Mouse (Mus musculus) heart, adult 2 months (tissue): ENCODE measurements around the gene Tas2r138. TPM values are rescaled to one million over a fixed set of nuclear protein-coding genes. Genes with fewer than 3 reads are reported as not detected.

Source experiments
- DNase-seq, 2 experiments: peaks; one replicate each; pipeline ENCODE4 v3.0.0; 2021
- H3K27ac ChIP-seq: fragments of 200-600 bp; 2 replicates; pipeline ENCODE4 v1.8.1; 2022
- H3K27me3 ChIP-seq: fragments of 200-500 bp; 2 replicates; pipeline ENCODE4 v1.6.1; 2012; ENCODE audit warnings: mild to moderate bottlenecking, low read length, inconsistent platforms, mixed read lengths; ENCODE audit not compliant: control insufficient read depth, insufficient read depth
- H3K36me3 ChIP-seq: fragments of 200-500 bp; 2 replicates; pipeline ENCODE4 v1.6.1; 2012; ENCODE audit warnings: low read length, inconsistent platforms; ENCODE audit not compliant: control insufficient read depth, insufficient read depth
- H3K4me1 ChIP-seq: fragments of 200-500 bp; 2 replicates; pipeline ENCODE4 v1.6.1; 2011; ENCODE audit warnings: low read length; ENCODE audit not compliant: control insufficient read depth, insufficient read depth
- H3K4me3 ChIP-seq: fragments of 200-600 bp; 2 replicates; pipeline ENCODE4 v1.8.1; 2022
- H3K79me2 ChIP-seq: fragments of 200-500 bp; replicated peaks from 2 replicates; pipeline ENCODE4 v1.6.1; 2012; ENCODE audit warnings: mild to moderate bottlenecking, inconsistent platforms, low read length, moderate library complexity, mixed read lengths; ENCODE audit not compliant: control insufficient read depth, insufficient read depth
- H3K9ac ChIP-seq: fragments of 200-500 bp; 2 replicates; pipeline ENCODE4 v1.6.1; 2012; ENCODE audit warnings: low read depth, mild to moderate bottlenecking, control low read depth, inconsistent platforms, low read length, mixed read lengths
- CTCF ChIP-seq: fragments of 200-600 bp; IDR thresholded peaks from 2 replicates; pipeline ENCODE4 v1.8.1; 2022; ENCODE audit warnings: antibody characterized with exemption, mild to moderate bottlenecking, moderate library complexity
- EP300 ChIP-seq: fragments of 200-500 bp; IDR thresholded peaks from 2 replicates; pipeline ENCODE4 v1.6.1; 2011; ENCODE audit warnings: low read depth, low read length, control low read depth; ENCODE audit not compliant: insufficient read depth
- POLR2A ChIP-seq: fragments of 200-500 bp; IDR thresholded peaks from 2 replicates; pipeline ENCODE4 v1.6.1; 2011; ENCODE audit warnings: mild to moderate bottlenecking, low read depth, low read length, control low read depth; ENCODE audit not compliant: insufficient read depth
- WGBS: fragments of 180-500 bp; shearing (Covaris S2); methylation state at CpG from one replicate; pipeline ENCODE4 v1.1.7; 2018; 5-methylcytosine and 5-hydroxymethylcytosine counted together
- intact Hi-C: fragments of 180-260 bp; cut with DNase I; formaldehyde crosslinking; loops from one replicate; pipeline ENCODE4 v1.15.1; 2025
- long read RNA-seq: library from polyadenylated mRNA; stranded (forward); transcript quantifications from one replicate; pipeline ENCODE4 v2.0.0, GENCODE M21; 2021
- polyA plus RNA-seq: library from polyadenylated mRNA; depleted of rRNA; stranded (reverse); fragments of >200 nt; gene quantifications from 2 replicates; pipeline ENCODE4 v1.2.3, GENCODE M21; 2012; rRNA removed
- total RNA-seq, 2 experiments: library from RNA; stranded (reverse); gene quantifications; 2 replicates each; pipeline ENCODE4 v1.2.3; 2021

The Tas2r138 gene
- total RNA-seq (not detected), polyA plus RNA-seq (not detected in 2 replicates)
- long read RNA-seq, result 0 reads

DNA sequence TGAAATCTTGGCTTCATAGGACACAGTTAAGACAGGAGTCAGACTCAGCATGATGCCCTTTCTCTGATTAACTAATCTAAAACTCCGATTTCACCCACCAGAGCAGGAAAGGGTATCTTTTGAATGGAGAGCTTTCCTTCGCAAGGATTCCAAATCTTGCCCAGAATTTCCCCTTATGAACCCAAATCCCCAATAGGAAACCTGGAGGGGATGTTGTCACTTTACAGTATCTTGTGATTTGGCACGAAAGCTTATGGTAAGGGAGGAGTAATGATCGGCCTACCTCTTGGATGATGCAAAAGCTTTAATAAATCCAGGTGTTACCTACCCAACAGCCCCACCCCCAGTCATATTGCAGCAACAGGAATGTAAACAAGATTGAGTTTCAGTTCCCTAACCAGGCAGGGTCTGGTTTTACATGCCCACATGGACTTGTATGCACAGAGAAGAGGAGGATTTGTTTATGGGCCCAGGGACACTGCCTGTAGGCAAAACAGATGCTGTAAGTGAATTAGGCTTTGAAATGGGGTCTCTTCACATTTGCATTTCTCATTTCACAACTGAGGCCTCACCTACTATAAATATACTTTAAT lies at the start of gene Tas2r138:
Tas2r138 (minus strand) TSS at position 51 of the 593 bp plus-strand sequence.
- no peaks in the 10 kb centered on the region for H3K4me1 ChIP-seq
- H3K27me3 ChIP-seq, result no peaks in the 10 kb centered on the region
- no peak for DNase-seq
- H3K9ac ChIP-seq, result no peak within 1 kb of the TSS
- 81% methylated on average over 4 of the region's 4 CpGs for WGBS
- H3K79me2 ChIP-seq, result no peaks in the 10 kb centered on the region
- H3K36me3 ChIP-seq, result no peaks in the 10 kb centered on the region
- TF ChIP-seq CTCF, result no peak
- no peak within 1 kb of the TSS for H3K27ac ChIP-seq
- no peak within 1 kb of the TSS for H3K4me3 ChIP-seq
- intact Hi-C loops, result no loop called here

DNA sequence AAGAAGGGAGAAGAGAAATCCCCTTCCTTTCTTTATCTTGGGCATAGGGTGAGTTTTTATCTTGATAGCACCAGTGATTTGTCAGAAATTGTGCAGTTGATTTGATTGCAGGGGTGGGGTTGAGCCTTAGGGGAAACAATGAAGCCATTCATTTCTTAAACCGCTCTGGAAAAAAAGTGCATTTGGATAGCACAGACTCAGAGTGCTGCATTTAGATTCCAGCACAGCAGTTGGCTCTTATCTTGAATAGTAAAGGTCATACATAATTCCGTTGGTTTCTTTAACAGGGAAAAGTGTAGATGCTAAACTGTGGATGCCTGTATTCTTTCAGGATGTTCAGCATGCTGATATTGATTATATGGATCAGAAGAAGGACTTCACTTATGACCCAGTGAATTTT lies 47.8 kb upstream of the Tas2r138 start:
- TF ChIP-seq POLR2A, result no peak
- TF ChIP-seq EP300, result no peak
- no peak for TF ChIP-seq CTCF
- Histone ChIP-seq H3K36me3 (no peaks in the 10 kb centered on the region), H3K27ac (no peak overlapping the region), H3K79me2 (no peaks in the 10 kb centered on the region), H3K4me1 (no peaks in the 10 kb centered on the region), H3K4me3 (no peak overlapping the region), H3K27me3 (no peaks in the 10 kb centered on the region), H3K9ac (no peak overlapping the region)
- no peak for DNase-seq
- 23% methylated on average over 2 of the region's 2 CpGs for WGBS
- intact Hi-C loops, result no loop called here

DNA sequence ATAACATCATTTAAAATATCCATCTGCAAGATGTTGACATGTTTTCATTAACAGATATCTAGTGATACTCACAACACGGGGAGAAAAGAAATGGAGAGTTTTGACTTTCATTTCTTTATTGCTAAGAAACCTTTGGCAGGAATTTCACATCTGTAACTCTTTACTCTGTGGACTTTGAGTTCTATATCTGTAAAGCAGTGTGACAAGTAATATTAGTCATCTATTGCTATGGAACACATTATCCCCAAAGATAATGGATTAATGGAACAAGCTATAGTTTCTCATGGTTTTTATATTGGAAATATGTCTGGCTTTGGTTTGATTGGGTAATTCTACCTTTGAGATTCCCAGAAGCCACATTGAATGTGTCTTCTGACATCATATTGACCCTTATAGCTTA lies 37.8 kb upstream of the Tas2r138 start:
- H3K27me3 ChIP-seq, result no peaks in the 10 kb centered on the region
- H3K79me2 ChIP-seq, result no peaks in the 10 kb centered on the region
- intact Hi-C loops, result no loop called here
- WGBS, result 76% methylated on average over 1 of the region's 1 CpGs
- H3K27ac ChIP-seq, result no peak overlapping the region
- TF ChIP-seq EP300, result no peak
- no peak for TF ChIP-seq POLR2A
- no peak for TF ChIP-seq CTCF
- no peaks in the 10 kb centered on the region for H3K4me1 ChIP-seq
- DNase-seq, result no peak
- no peak overlapping the region for H3K9ac ChIP-seq
- H3K36me3 ChIP-seq, result no peaks in the 10 kb centered on the region
- no peak overlapping the region for H3K4me3 ChIP-seq

DNA sequence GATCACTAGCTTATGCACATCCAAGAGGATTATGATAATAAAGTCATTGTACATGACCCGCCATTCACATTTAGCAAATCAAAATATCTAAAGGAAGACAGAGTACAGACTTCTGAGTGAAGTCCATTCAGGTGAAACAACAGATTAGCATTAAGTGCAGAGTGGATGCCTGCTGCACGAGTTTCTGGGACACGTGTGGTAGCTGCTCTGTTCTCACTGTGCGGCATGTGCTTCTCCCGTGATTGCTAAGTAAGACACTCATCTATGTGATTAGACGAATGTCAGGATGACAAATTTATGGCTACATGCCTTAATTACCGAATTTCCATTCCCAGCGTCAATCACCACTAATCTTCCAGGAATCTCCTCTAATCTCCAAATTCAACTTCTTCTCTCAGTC lies 32.6 kb upstream of the Tas2r138 start:
- Histone ChIP-seq H3K27ac (no peak overlapping the region), H3K9ac (no peak overlapping the region), H3K36me3 (no peaks in the 10 kb centered on the region), H3K27me3 (no peaks in the 10 kb centered on the region), H3K4me1 (no peaks in the 10 kb centered on the region), H3K4me3 (no peak overlapping the region), H3K79me2 (no peaks in the 10 kb centered on the region)
- no peak for DNase-seq
- 77% methylated on average over 8 of the region's 8 CpGs for WGBS
- intact Hi-C loops, result no loop called here
- no peak for TF ChIP-seq CTCF
- no peak for TF ChIP-seq POLR2A
- no peak for TF ChIP-seq EP300

DNA sequence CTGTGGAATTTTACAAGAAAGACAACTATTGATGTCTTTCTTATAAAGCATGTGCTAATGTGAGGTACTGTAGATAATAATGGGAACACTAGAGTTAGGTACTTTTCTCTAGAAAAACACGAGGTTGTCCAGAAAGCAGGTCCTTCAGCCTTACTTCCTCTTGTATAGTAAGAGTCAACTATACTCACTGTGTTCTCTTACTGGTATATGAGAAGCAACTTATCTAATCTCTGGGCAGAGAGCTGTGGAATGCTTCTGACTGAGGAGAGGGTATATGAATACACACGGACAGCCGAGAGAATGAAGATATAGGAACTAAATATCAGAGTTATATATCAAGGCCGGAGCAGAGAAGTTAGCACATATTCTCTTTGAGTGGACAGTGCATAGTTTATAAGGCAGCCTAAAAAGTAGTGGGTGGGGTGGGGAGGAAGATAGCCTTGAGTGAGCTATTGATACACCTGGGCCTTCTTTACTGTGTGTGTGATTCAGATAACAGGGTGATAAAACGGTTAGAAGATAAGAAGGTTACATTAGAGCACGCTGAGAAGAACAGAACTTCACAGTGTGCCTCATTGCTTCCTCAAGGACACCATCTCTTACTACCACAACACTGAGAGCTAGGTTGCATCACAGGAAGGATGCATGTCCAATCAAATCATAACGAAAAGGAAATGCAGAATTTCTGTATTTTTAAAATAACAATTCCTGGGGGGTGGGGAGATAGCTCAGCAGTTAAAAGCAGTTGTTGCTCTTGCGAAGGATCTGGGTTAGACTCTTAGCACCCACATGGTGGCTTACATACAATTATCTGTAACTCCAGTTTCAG lies 27.8 kb upstream of the Tas2r138 start:
- H3K9ac ChIP-seq, result no peak overlapping the region
- 45% methylated on average over 8 of the region's 8 CpGs for WGBS
- no peaks in the 10 kb centered on the region for H3K27me3 ChIP-seq
- H3K36me3 ChIP-seq, result no peaks in the 10 kb centered on the region
- H3K27ac ChIP-seq, result no peak overlapping the region
- H3K4me1 ChIP-seq, result no peaks in the 10 kb centered on the region
- no peak overlapping the region for H3K4me3 ChIP-seq
- no peak for TF ChIP-seq CTCF
- no peaks in the 10 kb centered on the region for H3K79me2 ChIP-seq
- no peak for DNase-seq
- intact Hi-C loops, result no loop called here

DNA sequence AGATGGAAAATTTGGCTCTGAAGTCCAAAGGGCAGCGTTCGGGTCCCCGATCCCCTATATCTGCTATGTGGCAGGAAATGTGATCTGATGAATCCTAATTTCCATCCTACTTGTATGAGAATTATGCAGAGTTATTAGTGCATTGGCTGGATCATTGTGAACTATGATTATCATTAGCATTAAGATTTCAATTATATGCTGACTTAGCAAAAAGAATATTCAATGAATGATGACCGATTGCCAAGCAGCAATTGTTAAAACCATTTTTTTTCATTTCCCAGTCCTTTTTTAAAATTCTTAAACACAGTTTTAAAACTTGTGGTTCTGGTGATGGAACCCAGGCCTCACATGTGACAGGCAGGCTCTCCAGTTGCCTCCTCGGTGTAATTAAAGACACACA lies 24.6 kb upstream of the Tas2r138 start:
- WGBS, result 86% methylated on average over 5 of the region's 5 CpGs
- H3K27ac ChIP-seq, result no peak overlapping the region
- no peak overlapping the region for H3K4me3 ChIP-seq
- no peaks in the 10 kb centered on the region for H3K4me1 ChIP-seq
- intact Hi-C loops, result no loop called here
- TF ChIP-seq EP300, result no peak
- no peak for TF ChIP-seq POLR2A
- no peak for TF ChIP-seq CTCF
- H3K36me3 ChIP-seq, result no peaks in the 10 kb centered on the region
- no peak for DNase-seq
- no peaks in the 10 kb centered on the region for H3K27me3 ChIP-seq
- no peak overlapping the region for H3K9ac ChIP-seq
- H3K79me2 ChIP-seq, result no peaks in the 10 kb centered on the region
